Mouse (Mus musculus) stomach, postnatal 0 days (tissue): ENCODE results near the gene Acbd6.

ENCODE experiments used
- CTCF ChIP-seq: IDR thresholded peaks from 2 replicates; pipeline ENCODE4 v1.5.1; 2016; ENCODE audit warnings: antibody characterized with exemption, low read depth, mild to moderate bottlenecking, moderate library complexity
- EP300 ChIP-seq: optimal IDR thresholded peaks from 2 replicates; pipeline ENCODE3; 2016; ENCODE audit warnings: antibody characterized with exemption

DNA sequence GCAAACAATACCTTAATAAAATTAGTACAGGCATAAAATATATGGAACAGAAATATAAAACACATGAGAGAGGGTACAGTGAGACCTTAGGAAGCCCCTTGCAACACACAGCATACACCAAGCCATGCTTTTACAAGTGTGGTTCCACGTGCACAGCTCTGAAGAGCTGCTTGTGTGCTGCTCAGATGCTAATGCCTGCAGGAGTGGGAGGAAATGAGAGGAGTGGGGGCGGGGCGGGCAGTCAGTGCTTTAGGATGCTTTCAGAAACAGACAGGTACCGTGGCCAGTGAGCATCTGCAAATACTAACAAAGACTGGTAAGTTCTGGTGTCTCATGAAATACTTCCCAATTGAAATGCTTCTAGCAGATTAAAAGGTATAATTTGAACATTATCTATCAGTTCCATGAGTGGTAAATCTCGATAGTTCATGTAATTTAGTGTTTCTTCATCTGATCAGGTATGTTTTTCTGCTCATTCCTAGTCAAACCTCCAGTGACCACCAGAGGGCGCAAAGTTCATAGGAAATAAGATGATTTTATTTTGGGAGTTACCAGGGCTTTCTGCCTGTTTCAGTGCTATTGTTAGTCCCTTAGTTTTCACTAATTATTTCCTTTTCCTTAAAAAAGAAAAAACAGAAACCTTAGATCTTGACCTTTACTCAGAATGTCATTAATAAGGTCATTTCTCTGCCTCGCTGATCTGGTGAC is 17.2 kb downstream of the Acbd6 start:
- peak; percentile 86 for TF ChIP-seq CTCF
- no peak for TF ChIP-seq EP300
